Mouse (Mus musculus) E14TG2a.4 (cell line): ENCODE measurements around the gene Dram1.

ENCODE experiments used
- CTCF ChIP-seq: conservative IDR thresholded peaks from 2 replicates; pipeline ENCODE4 v1.5.1; 2014; ENCODE audit warnings: low read length
- NANOG ChIP-seq: IDR thresholded peaks from 2 replicates; pipeline ENCODE4 v1.6.1; 2014; ENCODE audit warnings: borderline replicate concordance, low read length, mixed read lengths

DNA sequence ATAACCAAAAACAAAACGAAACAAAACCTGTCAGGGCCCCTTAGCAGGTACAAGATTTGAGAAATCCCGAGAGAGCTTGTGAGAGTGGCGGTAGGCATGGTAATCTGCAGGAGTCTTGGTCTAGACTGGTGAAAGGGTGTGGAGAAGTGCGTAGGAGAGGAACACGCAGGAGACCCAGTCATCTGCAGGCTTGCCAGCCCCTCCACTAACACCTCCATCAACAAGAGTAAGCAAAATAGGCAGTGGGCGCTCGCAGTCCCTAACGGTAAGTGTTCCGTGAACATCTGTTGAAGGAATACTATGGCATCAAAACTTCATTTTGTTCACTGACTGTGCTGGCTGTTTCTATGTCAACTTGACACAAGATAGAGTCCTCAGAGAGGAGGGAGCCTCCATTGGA lies 12.6 kb upstream of the Dram1 start:
- TF ChIP-seq CTCF: no peak
- TF ChIP-seq NANOG: no peak
